Mouse (Mus musculus) neural tube, embryonic 13.5 days (tissue): ENCODE data around the gene Rcan3. TPM values are rescaled to one million over a fixed set of nuclear protein-coding genes. Genes with fewer than 3 reads are reported as not detected.

Experiments used
- ATAC-seq: fragments of 200-750 bp; cut with Nextera tagmentation; 2 replicates; pipeline ENCODE4 v1.8.0; 2017; ENCODE audit warnings: low read depth, mild to moderate bottlenecking, moderate TSS enrichment, moderate library complexity
- H3K27ac ChIP-seq: fragments of 300-500 bp; sonication (generic); replicated peaks from 2 replicates; pipeline ENCODE4 v1.5.1; 2015; ENCODE audit warnings: moderate library complexity, mild to moderate bottlenecking, inconsistent platforms
- H3K27me3 ChIP-seq: fragments of 300-500 bp; sonication (generic); 2 replicates; pipeline ENCODE4 v1.6.1; 2015; ENCODE audit warnings: mild to moderate bottlenecking, inconsistent platforms
- H3K36me3 ChIP-seq: fragments of 300-500 bp; sonication (generic); 2 replicates; pipeline ENCODE4 v1.6.1; 2015; ENCODE audit warnings: mild to moderate bottlenecking, inconsistent platforms
- H3K4me1 ChIP-seq: fragments of 300-500 bp; sonication (generic); replicated peaks from 2 replicates; pipeline ENCODE4 v1.6.1; 2015; ENCODE audit warnings: inconsistent platforms
- H3K4me2 ChIP-seq: fragments of 300-500 bp; sonication (generic); 2 replicates; pipeline ENCODE4 v1.6.1; 2015; ENCODE audit warnings: inconsistent platforms, mild to moderate bottlenecking, moderate library complexity
- H3K4me3 ChIP-seq: fragments of 300-500 bp; sonication (generic); 2 replicates; pipeline ENCODE4 v1.5.1; 2015; ENCODE audit warnings: mild to moderate bottlenecking, inconsistent platforms
- H3K9ac ChIP-seq: fragments of 300-500 bp; sonication (generic); 2 replicates; pipeline ENCODE4 v1.6.1; 2015; ENCODE audit warnings: moderate library complexity, mild to moderate bottlenecking, inconsistent platforms
- H3K9me3 ChIP-seq: fragments of 300-500 bp; sonication (generic); 2 replicates; pipeline ENCODE4 v1.6.1; 2016; ENCODE audit warnings: inconsistent platforms
- WGBS: fragments of 180-500 bp; shearing (Covaris S2); methylation state at CpG from one replicate; pipeline ENCODE4 v1.1.7; 2015; 5-methylcytosine and 5-hydroxymethylcytosine counted together
- microRNA counts: library from miRNA; unstranded; fragments of <30 nt; microRNA quantifications from one replicate; lab custom pipeline; 2016
- microRNA-seq: library from miRNA; unstranded; fragments of <30 nt; microRNA quantifications from one replicate; pipeline ENCODE4, GENCODE M21; 2016
- polyA plus RNA-seq: library from polyadenylated mRNA; unstranded; fragments of >200 nt; fragmentation: Nextera tagmentation; extraction: Ambion mirVana; gene quantifications from 2 replicates; pipeline ENCODE4 v1.2.1, GENCODE M21; 2015

Rcan3 gene
- polyA plus RNA-seq, 1 experiment from 2014 or later, result 29.2 TPM

- peaks cover 7% of the 10 kb centered on the region; the same call in 1 of the 2 replicates for H3K27me3 ChIP-seq
- WGBS, result 6% methylated on average over 14 of the region's 14 CpGs
- H3K9ac ChIP-seq, result no peak overlapping the region
- no peak overlapping the region for H3K27ac ChIP-seq
- ATAC-seq, result no peak
- no peak overlapping the region for H3K4me2 ChIP-seq
- no peaks in the 10 kb centered on the region for H3K9me3 ChIP-seq
- H3K4me3 ChIP-seq, result no peak overlapping the region
- no peaks in the 10 kb centered on the region for H3K36me3 ChIP-seq
- peaks cover 7% of the 10 kb centered on the region for H3K4me1 ChIP-seq
Observed at GRCm38 (mm10) chr4:135382316-135382715, 51.3 kb downstream of the Rcan3 start.

GRCm38 (mm10) chr4:135381355-135381754, 52.3 kb downstream of the Rcan3 start:
- H3K27me3 ChIP-seq, result peaks cover 7% of the 10 kb centered on the region; the same call in 1 of the 2 replicates
- H3K9ac ChIP-seq, result no peak overlapping the region
- no peak overlapping the region for H3K4me2 ChIP-seq
- no peak overlapping the region for H3K27ac ChIP-seq
- no peak for ATAC-seq
- 41% methylated on average over 8 of the region's 8 CpGs for WGBS
- H3K36me3 ChIP-seq, result no peaks in the 10 kb centered on the region
- H3K4me1 ChIP-seq, result peaks cover 7% of the 10 kb centered on the region
- H3K4me3 ChIP-seq, result no peak overlapping the region
- no peaks in the 10 kb centered on the region for H3K9me3 ChIP-seq

GRCm38 (mm10) chr4:135377241-135377640, 56.4 kb downstream of the Rcan3 start:
- H3K9me3 ChIP-seq, result no peaks in the 10 kb centered on the region
- no peak overlapping the region for H3K4me2 ChIP-seq
- no peak for ATAC-seq
- H3K27me3 ChIP-seq, result no peaks in the 10 kb centered on the region
- H3K4me1 ChIP-seq, result no peaks in the 10 kb centered on the region
- H3K27ac ChIP-seq, result no peak overlapping the region
- H3K9ac ChIP-seq, result no peak overlapping the region
- no peaks in the 10 kb centered on the region for H3K36me3 ChIP-seq
- WGBS, result 88% methylated on average over 11 of the region's 11 CpGs
- no peak overlapping the region for H3K4me3 ChIP-seq

GRCm38 (mm10) chr4:135375444-135375843, 58.2 kb downstream of the Rcan3 start:
- Histone ChIP-seq H3K9ac (no peak overlapping the region), H3K36me3 (no peaks in the 10 kb centered on the region), H3K4me3 (no peak overlapping the region), H3K9me3 (no peaks in the 10 kb centered on the region), H3K27ac (no peak overlapping the region), H3K4me1 (no peaks in the 10 kb centered on the region), H3K4me2 (no peak overlapping the region), H3K27me3 (no peaks in the 10 kb centered on the region)
- 73% methylated on average over 3 of the region's 3 CpGs for WGBS
- no peak for ATAC-seq

- 87% methylated on average over 5 of the region's 5 CpGs for WGBS
- Histone ChIP-seq H3K36me3 (no peaks in the 10 kb centered on the region), H3K9ac (no peak overlapping the region), H3K4me2 (no peak overlapping the region), H3K9me3 (no peaks in the 10 kb centered on the region), H3K4me1 (no peaks in the 10 kb centered on the region), H3K27me3 (no peaks in the 10 kb centered on the region), H3K27ac (no peak overlapping the region), H3K4me3 (no peak overlapping the region)
- ATAC-seq, result no peak
Observed at GRCm38 (mm10) chr4:135373299-135373698, 60.4 kb downstream of the Rcan3 start.

GRCm38 (mm10) chr4:135370372-135370771, 63.3 kb downstream of the Rcan3 start:
- no peak overlapping the region for H3K4me2 ChIP-seq

GRCm38 (mm10) chr4:135362828-135363227, 70.8 kb downstream of the Rcan3 start:
- ATAC-seq, result no peak
- no peak overlapping the region for H3K27ac ChIP-seq

More at GRCm38 (mm10) chr4:135370372-135370771, 63.3 kb downstream of the Rcan3 start:
- Histone ChIP-seq H3K36me3 (no peaks in the 10 kb centered on the region), H3K9ac (no peak overlapping the region), H3K9me3 (no peaks in the 10 kb centered on the region), H3K27ac (no peak overlapping the region), H3K4me1 (no peaks in the 10 kb centered on the region), H3K4me3 (no peak overlapping the region), H3K27me3 (no peaks in the 10 kb centered on the region)
- no peak for ATAC-seq
- 67% methylated on average over 11 of the region's 11 CpGs for WGBS

More at GRCm38 (mm10) chr4:135362828-135363227, 70.8 kb downstream of the Rcan3 start:
- no peak overlapping the region for H3K9ac ChIP-seq
- H3K4me2 ChIP-seq, result no peak overlapping the region
- WGBS, result 19% methylated on average over 6 of the region's 6 CpGs
- no peaks in the 10 kb centered on the region for H3K27me3 ChIP-seq
- no peaks in the 10 kb centered on the region for H3K36me3 ChIP-seq
- no peaks in the 10 kb centered on the region for H3K9me3 ChIP-seq
- 0 out of 2 replicates have a peak, but pooled peaks cover 5% of the 10 kb centered on the region for H3K4me1 ChIP-seq
- H3K4me3 ChIP-seq, result no peak overlapping the region

MicroRNA genes within 50 kb of the gene (microRNA counts, 519-probe panel; counts per million panel counts)
- microRNA mmu-miR-700 (lab: Ali Mortazavi, UCI), result not detected

Small RNA genes lying within 50 kb of the gene (microRNA-seq; reads per million reads assigned to microRNA genes)
- gene Mir700, result 134 reads per million, percentile 59 among the genes with 10 or more reads in this experiment

Other genes starting within 250 kb of the Rcan3 start
- 76.3 and 84.4 TPM in 2 replicates for gene Clic4, start 161.0 kb downstream of the Rcan3 start, polyA plus RNA-seq
- gene Srrm1, start 80.5 kb downstream of the Rcan3 start, polyA plus RNA-seq, result 195 and 229 TPM in 2 replicates
- gene Ncmap, start 35.6 kb downstream of the Rcan3 start, polyA plus RNA-seq, result 1.6 and 1.7 TPM in 2 replicates
- 0.31 and 0.62 TPM in 2 replicates for gene Stpg1, start 60.9 kb upstream of the Rcan3 start, polyA plus RNA-seq
- gene Nipal3, start 61.2 kb upstream of the Rcan3 start, polyA plus RNA-seq, result 5.1 and 8.9 TPM in 2 replicates
- 0.50 and 0.81 TPM in 2 replicates for gene Grhl3, start 139.8 kb upstream of the Rcan3 start, polyA plus RNA-seq